Mouse (Mus musculus) mesoderm, embryonic 11.5 days (tissue): Measurements from ENCODE around the gene Fcgr4.
"Not testable (repeated sequence)": the region's sequence is repeated elsewhere in the genome, so short reads cannot be mapped to it uniquely, and the experiment has no call there.

Experiments
- DNase-seq: peaks from one replicate; pipeline ENCODE4 v3.0.0-alpha.2; 2012; ENCODE audit warnings: low read depth, low spot score

Fcgr4 gene

DNA sequence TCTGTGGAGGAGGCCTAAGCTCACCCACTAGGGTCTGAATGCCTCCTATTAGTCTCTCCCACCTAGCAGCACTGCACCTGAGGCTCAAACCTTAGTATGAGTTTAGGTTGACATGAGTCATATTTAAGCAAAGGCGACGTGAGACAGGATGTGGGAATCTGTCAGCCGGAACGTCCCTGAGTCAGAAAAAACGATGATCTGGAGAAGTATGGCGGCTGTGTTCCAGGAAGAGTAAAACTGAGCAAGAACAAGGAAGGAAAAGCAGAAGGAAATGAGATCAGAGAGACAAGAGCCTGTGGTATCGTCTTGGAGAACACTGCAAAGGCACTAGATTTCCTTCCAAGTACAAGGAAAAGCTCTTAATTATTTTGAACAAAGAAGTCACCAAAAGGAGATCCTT, 32.1 kb downstream of the Fcgr4 start:
- no peak for DNase-seq

DNA sequence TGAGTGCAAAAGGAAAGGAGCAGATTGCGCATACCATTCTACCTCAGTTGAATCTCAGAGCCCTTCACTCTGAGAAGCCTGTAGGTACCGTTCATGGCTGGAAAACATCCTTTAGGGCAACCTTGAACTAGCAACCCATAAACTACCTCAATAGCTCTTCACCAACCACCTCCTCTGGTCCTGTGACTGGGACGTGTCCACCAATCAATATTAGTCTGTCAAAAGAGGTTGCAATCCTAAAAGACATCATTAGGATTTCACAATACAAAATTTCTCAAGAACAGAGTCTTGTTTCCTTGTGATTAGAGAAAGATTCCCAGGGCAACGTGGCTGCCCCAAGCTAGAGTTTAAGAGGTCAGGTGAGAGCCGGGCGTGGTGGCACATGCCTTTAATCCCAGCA, 34.6 kb downstream of the Fcgr4 start:
- no peak for DNase-seq

DNA sequence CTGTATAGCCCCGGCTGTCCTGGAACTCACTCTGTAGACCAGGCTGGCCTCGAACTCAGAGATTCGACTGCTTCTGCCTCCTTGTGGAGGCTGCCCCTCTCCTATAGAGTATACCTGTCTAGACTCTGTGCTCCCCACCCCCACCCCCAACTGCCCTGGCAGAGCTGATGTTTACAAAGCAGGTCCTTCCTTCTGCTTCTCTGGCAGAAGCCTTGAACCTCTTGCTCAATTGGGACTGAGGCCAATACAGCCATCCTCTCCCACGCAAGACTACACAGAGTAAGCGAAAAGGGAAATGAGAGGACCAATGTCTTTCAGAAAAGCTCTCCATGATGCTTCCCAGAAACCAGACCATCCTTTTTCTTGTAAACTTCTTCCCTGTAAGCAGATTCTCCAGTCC, 38.5 kb downstream of the Fcgr4 start:
- no peak for DNase-seq

DNA sequence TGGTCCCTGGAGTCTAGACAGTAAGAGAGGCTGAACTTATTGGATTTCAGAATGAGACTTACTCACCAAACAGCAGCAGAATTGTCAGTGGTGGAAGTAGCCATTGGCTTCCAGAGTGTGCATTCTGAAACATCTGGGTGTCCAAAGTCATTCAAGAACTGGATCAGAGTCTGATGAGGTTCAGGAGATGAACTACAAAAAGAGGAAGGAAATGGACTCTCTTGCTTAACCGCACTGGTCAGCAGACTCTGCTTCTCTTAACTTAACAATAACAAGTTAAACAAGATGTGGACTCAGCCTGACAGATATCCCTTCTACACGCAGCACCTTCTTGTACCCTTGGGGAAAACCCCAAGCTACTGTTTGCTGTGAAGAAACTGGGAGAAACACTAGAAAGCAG, 40.5 kb downstream of the Fcgr4 start:
- no peak for DNase-seq

DNA sequence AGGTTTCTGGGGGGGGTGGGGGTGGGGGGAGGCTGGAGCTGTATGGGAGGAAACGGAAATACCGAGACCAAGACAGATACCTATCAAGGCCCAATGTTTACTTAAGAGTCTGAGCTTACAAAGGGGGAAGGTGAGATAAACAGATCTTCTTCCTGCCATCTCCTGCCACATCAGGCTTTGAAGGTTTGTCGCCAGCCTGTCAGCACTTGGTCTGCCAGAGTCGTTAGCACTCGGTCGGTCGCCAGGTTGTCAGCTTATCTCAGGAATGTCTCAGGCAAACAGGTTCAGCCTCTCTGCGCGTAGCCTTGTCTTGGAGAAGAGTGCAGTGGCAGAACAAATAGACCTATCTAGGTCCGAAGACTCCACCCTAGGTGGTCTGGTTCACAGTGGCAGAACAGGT, 41.7 kb downstream of the Fcgr4 start:
- DNase-seq = no peak

DNA sequence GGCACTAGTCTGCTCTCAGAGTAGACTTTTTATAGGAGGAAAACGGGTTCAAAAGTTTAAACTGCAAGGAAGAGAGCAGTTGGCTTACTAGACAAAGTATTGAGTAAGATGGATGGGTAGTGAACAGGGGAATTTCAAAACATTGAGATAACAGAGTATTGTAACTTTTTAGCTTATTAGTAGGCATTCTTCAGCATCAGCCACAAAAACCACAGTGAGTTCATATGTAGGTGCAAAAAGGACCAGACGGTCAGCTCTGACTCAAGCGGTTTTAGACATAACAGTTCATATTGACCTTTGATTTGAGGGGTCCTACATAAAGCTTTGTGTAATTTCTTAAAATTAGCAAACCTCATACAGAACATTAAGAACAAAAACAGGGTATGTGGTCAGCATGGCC, 42.8 kb downstream of the Fcgr4 start:
- DNase-seq = no peak

DNA sequence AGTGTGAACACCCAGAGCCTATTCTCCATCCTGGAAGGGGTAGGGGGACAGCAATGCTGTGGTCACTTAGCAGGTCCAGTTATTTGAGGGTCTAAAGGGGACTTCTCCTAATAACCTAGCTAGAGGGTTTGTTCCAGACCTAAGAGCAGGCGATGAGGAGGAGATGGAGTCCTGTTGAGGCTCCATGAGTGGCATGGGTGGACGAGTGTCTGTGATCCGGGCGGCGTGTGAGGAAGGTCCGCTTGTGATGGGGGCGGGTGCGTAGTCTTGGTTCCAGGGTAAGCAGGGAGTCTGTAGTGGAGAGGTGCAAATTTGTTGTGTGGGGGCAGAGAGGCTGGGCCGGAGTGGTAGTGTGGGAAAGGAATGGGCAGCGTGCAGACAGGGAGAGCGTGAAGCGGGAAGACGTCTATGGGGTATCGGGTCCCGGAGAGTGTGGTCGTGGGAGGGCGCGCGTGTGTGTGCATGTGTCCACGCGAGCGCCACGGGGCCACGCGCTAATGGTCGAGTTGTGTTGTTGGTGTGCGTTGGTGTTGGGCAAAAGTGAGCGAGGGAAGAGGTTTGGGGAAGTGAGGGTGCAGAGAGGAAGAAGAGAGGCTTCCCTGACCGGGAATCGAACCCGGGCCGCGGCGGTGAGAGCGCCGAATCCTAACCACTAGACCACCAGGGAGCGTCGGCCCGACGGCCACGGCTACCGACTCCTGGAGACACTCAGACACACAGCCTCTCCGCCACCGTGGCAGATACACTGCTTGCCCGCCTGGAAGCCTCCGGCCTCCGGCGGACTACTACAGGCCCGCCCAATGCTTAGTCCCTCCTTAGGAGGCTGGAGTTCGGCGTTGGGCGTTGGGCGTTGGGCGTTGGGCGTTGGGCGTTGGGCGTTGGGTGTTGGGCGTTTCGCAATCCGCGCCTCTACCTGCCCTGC, 45.1 kb downstream of the Fcgr4 start:
- not testable (repeated sequence) for DNase-seq

DNA sequence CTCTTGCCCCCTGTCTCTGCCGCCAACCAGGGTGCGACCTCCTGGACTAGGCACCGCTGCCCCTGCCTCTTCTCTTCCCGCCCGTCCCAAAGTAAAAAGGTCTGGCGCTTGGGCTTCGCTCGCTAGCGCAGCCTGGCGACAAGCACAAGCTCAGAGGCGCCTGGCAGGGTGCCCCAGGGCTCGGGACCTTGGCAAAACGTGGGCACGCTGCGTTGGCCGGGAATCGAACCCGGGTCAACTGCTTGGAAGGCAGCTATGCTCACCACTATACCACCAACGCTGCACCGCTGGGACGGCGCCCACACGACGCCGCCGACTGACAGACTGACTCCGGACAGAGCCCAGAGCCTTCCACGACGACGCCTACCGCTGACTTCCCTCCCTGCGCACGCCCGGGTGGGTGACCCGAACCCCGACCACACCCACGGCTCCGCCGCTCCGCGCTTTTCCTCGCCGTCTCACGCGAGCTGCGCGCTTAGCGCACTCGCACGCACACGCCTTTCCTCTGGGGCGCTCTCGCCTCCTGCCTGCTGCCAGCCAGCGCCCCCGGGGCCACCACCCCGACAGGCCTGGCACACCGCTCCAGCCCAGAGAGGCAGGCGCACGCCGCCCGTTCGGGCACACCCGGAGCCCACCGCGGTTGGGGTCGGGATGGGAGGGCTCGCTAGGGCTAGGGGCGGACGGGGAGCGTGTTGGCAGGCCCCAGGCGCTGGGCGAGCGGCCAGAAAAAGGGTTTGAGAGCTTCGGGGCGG, 45.9 kb downstream of the Fcgr4 start, which contains the start of gene Fcgr3:
Gene Fcgr3, minus strand, starts transcription at position 445 of the 752 bp plus-strand sequence.
- peak; percentile 84 for DNase-seq

DNA sequence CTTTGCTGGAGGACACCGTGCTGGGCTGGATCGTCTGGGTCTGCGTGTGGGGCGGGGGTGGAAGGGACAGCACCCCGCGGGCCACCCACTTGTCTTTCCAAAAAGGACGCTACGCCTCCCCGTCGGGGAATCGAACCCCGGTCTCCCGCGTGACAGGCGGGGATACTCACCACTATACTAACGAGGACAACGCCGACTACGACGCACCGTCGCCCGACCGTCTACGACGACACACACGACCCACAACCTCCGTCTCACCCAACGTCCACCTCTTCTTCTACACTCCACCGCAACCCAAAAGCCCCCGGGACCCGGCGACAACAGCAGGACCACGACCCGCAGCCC, 46.5 kb downstream of the Fcgr4 start:
- DNase-seq = not testable (repeated sequence)

DNA sequence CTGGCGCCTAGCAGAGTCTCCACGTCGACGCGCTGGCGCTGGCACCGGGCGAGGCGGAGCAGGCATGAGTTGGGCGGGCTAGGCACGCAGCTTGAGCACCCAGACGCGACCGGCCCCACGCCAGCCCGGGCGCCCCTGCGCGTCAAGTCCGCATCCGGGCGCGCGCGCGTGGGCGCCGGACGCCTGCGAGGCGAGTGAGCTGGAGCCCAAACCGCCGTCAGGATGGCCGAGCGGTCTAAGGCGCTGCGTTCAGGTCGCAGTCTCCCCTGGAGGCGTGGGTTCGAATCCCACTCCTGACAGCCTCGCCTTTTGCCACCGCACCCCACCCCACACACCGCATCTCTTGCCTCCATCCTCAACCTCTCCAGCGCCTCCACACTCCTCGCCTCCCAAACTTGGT, 47.0 kb downstream of the Fcgr4 start:
- DNase-seq = not testable (repeated sequence)

DNA sequence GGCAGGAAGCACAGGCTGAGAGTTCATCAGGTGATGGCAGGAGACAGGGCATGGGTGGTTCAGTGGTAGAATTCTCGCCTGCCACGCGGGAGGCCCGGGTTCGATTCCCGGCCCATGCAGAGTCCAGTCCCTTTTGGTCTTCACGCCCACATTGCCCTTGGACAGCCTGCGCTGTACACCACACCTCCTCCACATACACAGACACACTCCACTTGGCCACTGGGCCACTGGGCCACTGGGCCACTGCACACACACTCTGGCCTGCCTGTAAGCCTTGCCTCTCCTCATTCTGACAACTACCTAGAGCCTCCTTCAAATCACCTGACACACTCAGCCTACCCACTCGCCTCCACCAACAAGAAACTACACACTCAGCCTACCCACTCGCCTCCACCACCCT, 47.9 kb downstream of the Fcgr4 start:
- DNase-seq = not testable (repeated sequence)

DNA sequence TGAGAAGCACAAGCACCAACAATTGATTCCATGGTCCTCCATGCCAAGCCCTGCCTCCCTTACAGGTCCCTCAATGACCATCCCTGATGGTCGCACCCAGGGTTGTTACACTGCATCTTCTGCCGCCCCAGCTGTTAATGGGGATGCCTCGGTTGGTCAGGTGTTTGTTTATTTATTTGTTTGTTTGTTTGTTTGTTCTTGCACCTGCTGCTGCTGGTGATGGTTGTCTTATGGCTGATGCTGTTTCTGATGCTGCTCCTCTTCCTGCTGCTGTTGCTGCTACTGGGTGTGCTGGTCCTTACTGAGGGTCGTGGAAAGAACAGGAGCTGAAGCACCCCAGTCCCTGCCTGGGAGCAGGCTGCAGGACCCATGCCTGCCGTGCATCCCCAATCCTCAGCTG, 49.2 kb downstream of the Fcgr4 start:
- not testable (repeated sequence) for DNase-seq

DNA sequence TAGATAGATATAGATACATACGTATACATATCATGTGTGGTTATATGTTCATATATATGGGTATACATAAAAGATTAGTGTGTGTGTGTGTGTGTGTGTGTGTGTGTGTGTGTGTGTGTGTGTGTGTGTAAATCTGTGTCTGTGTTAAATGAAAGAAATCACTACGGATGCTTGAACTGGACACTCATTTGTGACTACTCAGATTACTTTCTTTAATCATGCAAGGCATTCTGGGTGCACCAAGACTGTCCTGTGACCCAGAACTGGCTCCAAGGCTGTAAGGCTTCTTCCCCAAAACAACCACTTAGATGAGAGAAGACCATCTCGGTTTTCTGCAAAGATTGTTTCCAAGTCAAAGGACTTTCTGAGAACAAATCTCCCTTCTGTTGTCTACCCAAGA, 50.8 kb downstream of the Fcgr4 start:
- not testable (repeated sequence) for DNase-seq

DNA sequence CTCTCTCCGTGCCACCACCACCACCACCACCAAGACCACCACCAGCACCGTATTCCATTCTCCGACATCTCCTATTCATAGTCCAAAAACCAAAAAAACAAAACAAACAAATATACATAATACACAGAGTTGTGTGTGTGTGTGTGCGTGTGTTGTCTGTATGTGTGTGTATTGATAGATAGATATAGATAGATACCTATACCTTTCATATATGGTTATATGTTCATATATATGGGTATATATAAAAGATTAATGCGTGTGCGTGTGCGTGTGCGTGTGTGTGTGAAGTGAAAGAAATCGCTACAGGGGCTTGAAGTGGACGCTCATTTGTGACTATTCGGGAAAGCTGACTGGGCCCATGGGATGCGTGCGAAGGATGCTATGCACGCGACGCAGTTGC, 52.2 kb downstream of the Fcgr4 start:
- DNase-seq = not testable (repeated sequence)

DNA sequence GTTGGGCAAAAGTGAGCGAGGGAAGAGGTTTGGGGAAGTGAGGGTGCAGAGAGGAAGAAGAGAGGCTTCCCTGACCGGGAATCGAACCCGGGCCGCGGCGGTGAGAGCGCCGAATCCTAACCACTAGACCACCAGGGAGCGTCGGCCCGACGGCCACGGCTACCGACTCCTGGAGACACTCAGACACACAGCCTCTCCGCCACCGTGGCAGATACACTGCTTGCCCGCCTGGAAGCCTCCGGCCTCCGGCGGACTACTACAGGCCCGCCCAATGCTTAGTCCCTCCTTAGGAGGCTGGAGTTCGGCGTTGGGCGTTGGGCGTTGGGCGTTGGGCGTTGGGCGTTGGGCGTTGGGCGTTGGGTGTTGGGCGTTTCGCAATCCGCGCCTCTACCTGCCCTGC, 53.0 kb downstream of the Fcgr4 start:
- DNase-seq = not testable (repeated sequence)

DNA sequence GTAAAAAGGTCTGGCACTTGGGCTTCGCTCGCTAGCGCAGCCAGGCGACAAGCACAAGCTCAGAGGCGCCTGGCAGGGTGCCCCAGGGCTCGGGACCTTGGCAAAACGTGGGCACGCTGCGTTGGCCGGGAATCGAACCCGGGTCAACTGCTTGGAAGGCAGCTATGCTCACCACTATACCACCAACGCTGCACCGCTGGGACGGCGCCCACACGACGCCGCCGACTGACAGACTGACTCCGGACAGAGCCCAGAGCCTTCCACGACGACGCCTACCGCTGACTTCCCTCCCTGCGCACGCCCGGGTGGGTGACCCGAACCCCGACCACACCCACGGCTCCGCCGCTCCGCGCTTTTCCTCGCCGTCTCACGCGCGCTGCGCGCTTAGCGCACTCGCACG, 53.5 kb downstream of the Fcgr4 start:
- not testable (repeated sequence) for DNase-seq

DNA sequence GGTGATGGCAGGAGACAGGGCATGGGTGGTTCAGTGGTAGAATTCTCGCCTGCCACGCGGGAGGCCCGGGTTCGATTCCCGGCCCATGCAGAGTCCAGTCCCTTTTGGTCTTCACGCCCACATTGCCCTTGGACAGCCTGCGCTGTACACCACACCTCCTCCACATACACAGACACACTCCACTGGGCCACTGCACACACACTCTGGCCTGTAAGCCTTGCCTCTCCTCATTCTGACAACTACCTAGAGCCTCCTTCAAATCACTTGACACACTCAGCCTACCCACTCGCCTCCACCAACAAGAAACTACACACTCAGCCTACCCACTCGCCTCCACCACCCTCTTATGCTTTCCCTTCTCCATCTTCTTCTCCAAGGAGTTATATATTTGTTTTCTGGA, 55.6 kb downstream of the Fcgr4 start:
- peak; percentile 80 for DNase-seq

DNA sequence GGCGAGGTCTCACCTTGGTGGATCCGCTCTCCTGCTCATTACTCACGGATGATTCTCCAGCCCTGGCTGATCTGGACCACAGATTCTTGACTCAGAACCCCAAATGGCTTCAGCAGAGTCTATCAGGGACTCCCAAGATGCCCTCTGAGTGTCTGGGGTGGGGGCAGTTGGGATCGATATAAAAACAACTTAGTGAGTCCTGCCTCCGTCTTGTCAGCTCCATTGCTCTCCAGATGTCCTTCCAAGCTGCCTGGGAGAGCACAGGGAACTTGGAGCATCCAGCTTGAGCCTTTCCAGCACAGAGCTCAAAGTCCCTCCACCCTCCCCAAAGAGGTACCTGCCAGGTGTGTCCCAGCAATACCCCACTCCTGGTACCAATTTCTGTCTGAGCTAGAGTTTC, 57.5 kb downstream of the Fcgr4 start:
- not testable (repeated sequence) for DNase-seq

DNA sequence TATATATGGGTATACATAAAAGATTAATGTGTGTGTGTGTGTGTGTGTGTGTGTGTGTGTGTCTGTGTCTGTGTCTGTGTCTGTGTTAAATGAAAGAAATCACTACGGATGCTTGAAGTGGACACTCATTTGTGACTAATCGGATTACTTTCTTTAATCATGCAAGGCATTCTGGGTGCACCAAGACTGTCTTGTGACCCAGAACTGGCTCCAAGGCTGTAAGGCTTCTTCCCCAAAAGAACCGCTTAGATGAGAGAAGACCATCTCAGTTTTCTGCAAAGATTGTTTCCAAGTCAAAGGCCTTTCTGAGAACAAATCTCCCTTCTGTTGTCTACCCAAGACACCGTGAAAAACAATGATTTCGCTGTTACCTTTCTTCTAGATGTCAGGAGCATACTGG, 58.5 kb downstream of the Fcgr4 start:
- not testable (repeated sequence) for DNase-seq

DNA sequence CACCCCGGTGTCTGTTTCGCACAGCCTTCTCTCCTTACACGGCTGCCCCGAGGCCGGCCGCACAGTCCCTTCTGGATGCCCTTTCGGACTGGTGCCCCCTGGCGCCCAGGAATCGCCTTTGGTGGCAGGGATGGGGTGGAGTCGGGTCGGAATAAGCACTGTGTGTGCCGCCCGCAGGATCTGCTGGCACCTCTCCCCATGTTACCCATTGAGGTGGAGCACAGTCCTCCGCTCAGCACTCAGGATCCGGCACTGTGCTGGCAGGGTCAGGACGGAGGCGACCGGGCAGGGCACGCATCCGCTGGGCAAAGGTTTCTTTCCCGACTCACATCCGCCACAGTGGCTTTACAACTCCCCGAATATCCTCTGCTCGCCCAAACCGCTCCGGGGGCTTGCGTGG, 59.2 kb downstream of the Fcgr4 start:
- not testable (repeated sequence) for DNase-seq

DNA sequence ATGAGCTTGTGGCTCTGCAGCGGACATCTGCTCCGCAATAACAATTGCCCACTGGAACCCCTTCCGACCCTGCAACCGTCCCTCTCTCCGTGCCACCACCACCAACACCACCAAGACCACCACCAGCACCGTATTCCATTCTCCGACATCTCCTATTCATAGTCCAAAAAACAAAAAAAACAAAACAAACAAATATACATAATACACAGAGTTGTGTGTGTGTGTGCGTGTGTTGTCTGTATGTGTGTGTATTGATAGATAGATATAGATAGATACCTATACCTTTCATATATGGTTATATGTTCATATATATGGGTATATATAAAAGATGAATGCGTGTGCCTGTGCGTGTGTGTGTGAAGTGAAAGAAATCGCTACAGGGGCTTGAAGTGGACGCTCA, 59.7 kb downstream of the Fcgr4 start:
- not testable (repeated sequence) for DNase-seq

DNA sequence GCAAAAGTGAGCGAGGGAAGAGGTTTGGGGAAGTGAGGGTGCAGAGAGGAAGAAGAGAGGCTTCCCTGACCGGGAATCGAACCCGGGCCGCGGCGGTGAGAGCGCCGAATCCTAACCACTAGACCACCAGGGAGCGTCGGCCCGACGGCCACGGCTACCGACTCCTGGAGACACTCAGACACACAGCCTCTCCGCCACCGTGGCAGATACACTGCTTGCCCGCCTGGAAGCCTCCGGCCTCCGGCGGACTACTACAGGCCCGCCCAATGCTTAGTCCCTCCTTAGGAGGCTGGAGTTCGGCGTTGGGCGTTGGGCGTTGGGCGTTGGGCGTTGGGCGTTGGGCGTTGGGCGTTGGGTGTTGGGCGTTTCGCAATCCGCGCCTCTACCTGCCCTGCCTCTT, 60.6 kb downstream of the Fcgr4 start:
- DNase-seq = not testable (repeated sequence)
